In the genomic region with DNA sequence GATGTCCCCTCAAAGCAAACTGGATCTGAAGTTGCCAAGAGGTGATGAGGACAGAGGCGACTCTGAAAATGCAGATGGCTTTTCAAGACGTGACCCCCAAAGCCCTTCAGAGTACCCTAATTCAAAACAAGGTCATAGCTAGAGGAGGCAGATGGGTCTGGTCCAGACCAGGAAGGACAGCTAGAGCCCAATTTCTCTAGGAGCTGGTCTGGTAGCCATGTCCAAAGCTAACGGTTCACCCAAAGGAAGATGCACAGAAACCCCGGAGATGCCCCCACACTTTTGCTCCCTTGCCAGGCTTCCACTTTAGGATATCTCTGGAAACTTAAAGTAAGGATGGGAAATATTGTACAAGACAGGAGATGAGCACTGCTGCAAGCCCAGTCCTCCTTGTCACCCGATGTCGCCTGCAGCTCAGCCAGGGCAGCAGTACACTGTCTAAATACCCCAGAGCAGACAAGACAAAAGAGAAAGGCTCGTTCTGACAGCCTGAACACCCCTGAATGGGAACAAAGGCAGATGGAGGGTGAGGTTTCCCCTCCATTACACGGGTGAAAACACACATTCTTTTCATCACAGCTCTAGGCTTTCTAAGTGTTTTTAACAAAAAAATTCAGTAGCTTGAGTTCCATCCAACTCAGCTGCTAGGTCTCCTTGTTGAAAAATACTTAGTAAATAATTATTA, we compare ENCODE assay signal across 17 mouse cellular contexts. TPM values are rescaled to one million over a fixed set of nuclear protein-coding genes. Genes with fewer than 3 reads are reported as not detected.
DNase-seq lines count a peak whose midpoint lies in the region; ATAC-seq lines count a peak whose summit lies in the region.
"Had no signal": no experiment of that assay in that cellular context is flagged by ENCODE, and none has a peak within 500 bp of the region (broad histone marks: within the 10 kb centered on the region; RNA-seq: fewer than 3 reads in every experiment).

No protein-coding gene starts in this region.

- H3K4me1 ChIP-seq in heart, embryonic 12.5 days (replicated peaks), result peaks cover 56% of the 10 kb centered on the region
- H3K4me1 ChIP-seq in midbrain, embryonic 13.5 days (replicated peaks), result peaks cover 27% of the 10 kb centered on the region
- peaks cover 9% of the 10 kb centered on the region; the same call in 1 of the 2 replicates for H3K4me1 ChIP-seq in midbrain, embryonic 16.5 days (ENCODE audit: control insufficient read depth, insufficient read depth, low read length)
- H3K4me1 ChIP-seq in forebrain, embryonic 13.5 days, result peaks cover 26% of the 10 kb centered on the region
- H3K4me1 ChIP-seq: embryonic facial prominence, embryonic 13.5 days had no signal

- no peaks in the 10 kb centered on the region for H3K9me3 ChIP-seq in heart, embryonic 12.5 days (replicated peaks)
- H3K9me3 ChIP-seq in midbrain, embryonic 13.5 days, result no peaks in the 10 kb centered on the region
- H3K9me3 ChIP-seq in midbrain, embryonic 16.5 days (replicated peaks; ENCODE audit: control insufficient read depth, low read length, poor library complexity, severe bottlenecking), result no peaks in the 10 kb centered on the region
- H3K9me3 ChIP-seq in forebrain, embryonic 13.5 days (replicated peaks), result no peaks in the 10 kb centered on the region
- H3K9me3 ChIP-seq: embryonic facial prominence, embryonic 13.5 days; limb, embryonic 12.5 days had no signal

- no peak for DNase-seq in heart, postnatal 4 days
- peak; percentile 63 for DNase-seq in retina, embryonic 14.5 days (ENCODE audit: low spot score)
- DNase-seq in MN1 (ENCODE audit: low spot score), result no peak
- no peak for DNase-seq in layer of hippocampus, adult 9-10 months (ENCODE audit: low spot score)
- DNase-seq: adrenal gland, adult 2 months; cerebellum, adult 9-10 months; gastrocnemius, postnatal 25 days; kidney, adult 8-10 months; kidney, postnatal 4 days had no signal

- no peaks in the 10 kb centered on the region for H3K36me3 ChIP-seq in heart, embryonic 12.5 days
- H3K36me3 ChIP-seq in midbrain, embryonic 13.5 days, result no peaks in the 10 kb centered on the region
- no peaks in the 10 kb centered on the region for H3K36me3 ChIP-seq in midbrain, embryonic 16.5 days (ENCODE audit: control insufficient read depth, insufficient read depth, low read length)
- H3K36me3 ChIP-seq in forebrain, embryonic 13.5 days (ENCODE audit: poor library complexity, severe bottlenecking), result no peaks in the 10 kb centered on the region
- H3K36me3 ChIP-seq: embryonic facial prominence, embryonic 13.5 days; limb, embryonic 12.5 days had no signal

- H3K9ac ChIP-seq in heart, embryonic 12.5 days, result no peak overlapping the region
- H3K9ac ChIP-seq in midbrain, embryonic 13.5 days (replicated peaks), result no peak overlapping the region
- no peak overlapping the region for H3K9ac ChIP-seq in midbrain, embryonic 16.5 days (ENCODE audit: low read depth, low read length)
- no peak overlapping the region for H3K9ac ChIP-seq in forebrain, embryonic 13.5 days
- H3K9ac ChIP-seq: embryonic facial prominence, embryonic 13.5 days; limb, embryonic 12.5 days had no signal

- H3K4me3 ChIP-seq in heart, embryonic 12.5 days, result no peak overlapping the region
- H3K4me3 ChIP-seq in midbrain, embryonic 13.5 days (replicated peaks), result no peak overlapping the region
- no peak overlapping the region for H3K4me3 ChIP-seq in midbrain, embryonic 16.5 days (ENCODE audit: low read depth, low read length)
- H3K4me3 ChIP-seq in forebrain, embryonic 13.5 days, result no peak overlapping the region
- H3K4me3 ChIP-seq: embryonic facial prominence, embryonic 13.5 days; limb, embryonic 12.5 days; myocyte had no signal

- peak overlapping the region; percentile 59 for H3K27ac ChIP-seq in heart, embryonic 12.5 days (ENCODE audit: poor library complexity, severe bottlenecking)
- peak overlapping the region; percentile 26 for H3K27ac ChIP-seq in midbrain, embryonic 13.5 days
- no peak overlapping the region for H3K27ac ChIP-seq in midbrain, embryonic 16.5 days (ENCODE audit: low read length)
- no peak overlapping the region; the same call in 1 of the 2 replicates for H3K27ac ChIP-seq in forebrain, embryonic 13.5 days
- H3K27ac ChIP-seq: embryonic facial prominence, embryonic 13.5 days; limb, embryonic 12.5 days; macrophage had no signal

- no peak for ATAC-seq in heart, embryonic 12.5 days (ENCODE audit: insufficient number of reproducible peaks, low FRiP score)
- ATAC-seq in midbrain, embryonic 13.5 days, result peak; percentile 72
- no peak for ATAC-seq in midbrain, embryonic 16.5 days
- peak; percentile 62; the same call in 1 of the 2 replicates for ATAC-seq in forebrain, embryonic 13.5 days

- 53% methylated on average over 8 of the region's 8 CpGs for WGBS in heart, embryonic 12.5 days
- 19% methylated on average over 8 of the region's 8 CpGs for WGBS in midbrain, embryonic 13.5 days
- 19% methylated on average over 8 of the region's 8 CpGs for WGBS in midbrain, embryonic 16.5 days
- 19% methylated on average over 8 of the region's 8 CpGs for WGBS in forebrain, embryonic 13.5 days

- H3K4me2 ChIP-seq in heart, embryonic 12.5 days, result 0 out of 2 replicates have a peak overlapping the region, but pooled peaks have one; percentile 13
- peak overlapping the region; percentile 1; the same call in 1 of the 2 replicates for H3K4me2 ChIP-seq in midbrain, embryonic 13.5 days (replicated peaks)
- no peak overlapping the region for H3K4me2 ChIP-seq in midbrain, embryonic 16.5 days (ENCODE audit: low read length)
- peak overlapping the region; percentile 5; the same call in 1 of the 2 replicates for H3K4me2 ChIP-seq in forebrain, embryonic 13.5 days
- H3K4me2 ChIP-seq: embryonic facial prominence, embryonic 13.5 days; limb, embryonic 12.5 days had no signal

- no peaks in the 10 kb centered on the region for H3K27me3 ChIP-seq in heart, embryonic 12.5 days (replicated peaks)
- H3K27me3 ChIP-seq in midbrain, embryonic 13.5 days, result 0 out of 2 replicates have a peak, but pooled peaks cover 3% of the 10 kb centered on the region
- H3K27me3 ChIP-seq in midbrain, embryonic 16.5 days (ENCODE audit: control insufficient read depth, insufficient read depth, low read depth, low read length), result no peaks in the 10 kb centered on the region
- H3K27me3 ChIP-seq in forebrain, embryonic 13.5 days, result peaks cover 5% of the 10 kb centered on the region; the same call in 1 of the 2 replicates
- H3K27me3 ChIP-seq: embryonic facial prominence, embryonic 13.5 days had no signal

RNA-seq across cellular contexts. Expression of a gene that starts 15.6 kb away (rescaled TPM):
- polyA plus RNA-seq in heart, embryonic 12.5 days (2016; fragmentation: Nextera tagmentation; extraction: Ambion mirVana), result 9.3 and 10.1 TPM in 2 replicates
- total RNA-seq in heart, postnatal 4 days (2021), result 10 to 100 TPM; 13.7 to 15.4 TPM
- 1.5 and 1.7 TPM in 2 replicates for polyA plus RNA-seq in midbrain, embryonic 13.5 days (2015; fragmentation: Nextera tagmentation; extraction: Ambion mirVana)
- 1.2 and 2.9 TPM in 2 replicates for polyA plus RNA-seq in midbrain, embryonic 16.5 days (2015; fragmentation: Nextera tagmentation; extraction: Ambion mirVana)
- polyA plus RNA-seq in forebrain, embryonic 13.5 days (2015; fragmentation: Nextera tagmentation; extraction: Ambion mirVana), result 0.77 and 0.79 TPM in 2 replicates
- polyA plus RNA-seq: macrophage, myocyte had no signal

Comparison
In these comparisons a context has a peak if more than half of its experiments do, and no peak if none do; other contexts are left out.
1. ATAC-seq: peak in midbrain, embryonic 13.5 days (single experiment) and forebrain, embryonic 13.5 days (single experiment); none in heart, embryonic 12.5 days (single experiment) and midbrain, embryonic 16.5 days (single experiment).
2. H3K27ac ChIP-seq: peak in heart, embryonic 12.5 days (single experiment) and midbrain, embryonic 13.5 days (single experiment); none in midbrain, embryonic 16.5 days (single experiment) and forebrain, embryonic 13.5 days (single experiment).